Mouse (Mus musculus) MEL-GATA-1-ER (cell line): ENCODE measurements around the gene Plcg1.

Experiments used
- DNase-seq: peaks from one replicate; pipeline ENCODE4 v3.0.0-alpha.2; 2012; ENCODE audit warnings: low read depth; ENCODE audit errors: extremely low read depth

The Plcg1 gene

GRCm38 (mm10) chr2:160735706-160736310, 4.7 kb downstream of the Plcg1 start:
- DNase-seq, result no peak

- DNase-seq, result no peak
Measured at GRCm38 (mm10) chr2:160736466-160736865, 5.4 kb downstream of the Plcg1 start.

GRCm38 (mm10) chr2:160738354-160738753, 7.3 kb downstream of the Plcg1 start:
- DNase-seq, result no peak

GRCm38 (mm10) chr2:160739647-160740356, 8.7 kb downstream of the Plcg1 start:
- no peak for DNase-seq

GRCm38 (mm10) chr2:160740521-160741156, 9.5 kb downstream of the Plcg1 start:
- no peak for DNase-seq

GRCm38 (mm10) chr2:160741580-160741979, 10.5 kb downstream of the Plcg1 start:
- DNase-seq, result no peak

GRCm38 (mm10) chr2:160742161-160742609, 11.1 kb downstream of the Plcg1 start:
- DNase-seq, result no peak

- DNase-seq, result no peak
Measured at GRCm38 (mm10) chr2:160744040-160744822, 13.1 kb downstream of the Plcg1 start.

- DNase-seq, result no peak
Measured at GRCm38 (mm10) chr2:160744823-160745210, 13.7 kb downstream of the Plcg1 start.

GRCm38 (mm10) chr2:160745497-160745896, 14.4 kb downstream of the Plcg1 start:
- no peak for DNase-seq

- DNase-seq, result no peak
Measured at GRCm38 (mm10) chr2:160746637-160747036, 15.5 kb downstream of the Plcg1 start.

- DNase-seq, result no peak
Measured at GRCm38 (mm10) chr2:160747075-160747474, 16.0 kb downstream of the Plcg1 start.

GRCm38 (mm10) chr2:160756583-160757203, 25.6 kb downstream of the Plcg1 start:
- no peak for DNase-seq

- DNase-seq, result no peak
Measured at GRCm38 (mm10) chr2:160760433-160761184, 29.5 kb downstream of the Plcg1 start.

GRCm38 (mm10) chr2:160763816-160764215, 32.7 kb downstream of the Plcg1 start:
- DNase-seq, result no peak

- DNase-seq, result peak; percentile 22
Measured at GRCm38 (mm10) chr2:160764386-160764785, 33.3 kb downstream of the Plcg1 start.

GRCm38 (mm10) chr2:160765096-160765495, 34.0 kb downstream of the Plcg1 start:
- no peak for DNase-seq

GRCm38 (mm10) chr2:160766371-160766771, 35.3 kb downstream of the Plcg1 start:
- no peak for DNase-seq

- no peak for DNase-seq
Measured at GRCm38 (mm10) chr2:160767201-160767600, 36.1 kb downstream of the Plcg1 start.

GRCm38 (mm10) chr2:160768097-160768695, 37.1 kb downstream of the Plcg1 start:
- DNase-seq, result no peak
